Mouse (Mus musculus) embryonic stem cell, embryonic (primary cell): ENCODE data around the gene Rtn4rl2.

Source experiments
- CTCF ChIA-PET, 4 experiments: fragments of 300-600 bp in 2 of 4; fragments of 350-600 bp in 2 of 4; sonication (Branson Sonifier 250); formaldehyde crosslinking; loops; one replicate each; lab custom pipeline; 2022; ENCODE audit warnings: inconsistent platforms in 2 of 4; lab: Charles Lee
- POLR2A ChIA-PET, 4 experiments: fragments of 300-600 bp in 2 of 4; fragments of 350-600 bp in 2 of 4; sonication (Branson Sonifier 250); formaldehyde crosslinking; loops; one replicate each; lab custom pipeline; 2022; ENCODE audit warnings: antibody characterized with exemption in 4 of 4, inconsistent platforms in 1 of 4; lab: Charles Lee

Gene Rtn4rl2

GRCm38 (mm10) chr2:84886234-84886731, at the start of gene Rtn4rl2:
Gene Rtn4rl2, minus strand, starts transcription at chr2:84886710.
- ChIA-PET POLR2A (interaction anchor here in 3 of 4 experiments (0.7 to 6.3 kb wide), 10 partner anchors 15 to 391 kb away, joined by 3 to 50 read pairs (median 5); partner anchors contain the start of genes Tnks1bp1 (in 1 of the 3) and Ube2l6 (in 1 of the 3)), CTCF (interaction anchor here in 3 of 4 experiments (0.6 to 4.2 kb wide), 8 partner anchors 16 to 55 kb away, joined by 3 to 26 read pairs (median 8); no protein-coding TSS in a partner anchor)

DNA sequence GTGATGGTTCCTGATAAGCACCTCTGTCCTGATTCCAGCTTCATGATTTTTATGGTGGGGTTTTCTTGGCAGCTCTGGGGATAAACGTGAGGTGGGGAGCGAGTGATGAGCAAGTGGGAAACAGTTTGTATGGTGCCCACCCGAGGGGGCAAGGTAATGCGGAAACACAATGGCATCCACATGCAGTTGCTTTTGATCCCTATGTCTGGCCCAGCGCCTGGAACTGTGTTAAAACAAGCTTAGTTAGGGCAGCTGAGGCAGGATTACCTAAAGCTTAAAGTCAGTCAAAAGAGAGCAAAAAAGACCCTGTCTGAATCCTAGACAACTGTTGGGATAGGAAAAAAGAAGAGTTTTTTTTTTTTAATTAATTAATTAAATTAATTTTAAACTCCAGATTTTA, 48.6 kb upstream of the Rtn4rl2 start:
- CTCF ChIA-PET: interaction anchor here in 2 of 4 experiments (0.6 to 1.3 kb wide), 2 partner anchors 71 to 103 kb away, joined by 3 to 5 read pairs; no protein-coding TSS in a partner anchor
- POLR2A ChIA-PET: interaction anchor here in 1 of 4 experiments (0.6 to 1.2 kb wide), 2 partner anchors 9 to 85 kb away, joined by 3 to 5 read pairs; no protein-coding TSS in a partner anchor

GRCm38 (mm10) chr2:84934649-84935007, 48.1 kb upstream of the Rtn4rl2 start:
- ChIA-PET CTCF (no interaction called here), POLR2A (interaction anchor here in 1 of 4 experiments (1.2 kb wide), 1 partner anchor 9 kb away, joined by 5 read pairs; no protein-coding TSS in a partner anchor)

DNA sequence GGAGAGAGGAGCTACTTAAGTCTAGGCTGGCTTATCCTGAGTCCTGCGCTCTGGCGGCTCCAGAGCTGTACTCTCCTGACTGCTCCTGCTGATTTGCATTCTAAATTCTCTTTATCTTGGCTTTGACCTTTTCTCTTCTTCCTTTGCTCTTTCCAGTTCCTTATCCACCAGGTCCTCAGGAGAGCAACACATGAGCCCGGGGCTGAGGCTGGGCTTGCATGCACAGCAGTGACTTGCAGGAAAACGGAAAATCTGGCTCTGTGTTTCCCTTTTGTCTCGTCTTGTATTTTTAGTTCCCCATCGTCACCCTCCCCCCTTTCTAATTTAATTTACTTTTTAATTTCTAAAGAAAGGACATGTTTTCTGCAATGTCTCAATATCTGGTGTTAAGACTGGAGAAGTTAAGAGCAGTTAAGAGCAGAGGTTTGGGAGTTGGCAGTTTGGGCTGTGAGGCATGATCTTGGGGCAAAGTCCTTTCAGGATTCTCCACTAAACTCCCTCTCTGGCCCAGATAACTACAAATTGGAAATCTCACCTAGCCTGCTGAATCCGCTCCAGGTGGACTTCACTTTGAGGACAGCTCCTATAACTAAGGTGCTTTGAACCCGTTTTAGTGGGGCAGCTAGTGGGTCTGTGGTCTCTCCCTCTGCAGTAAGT, 47.6 kb upstream of the Rtn4rl2 start:
- POLR2A ChIA-PET: no interaction called here

DNA sequence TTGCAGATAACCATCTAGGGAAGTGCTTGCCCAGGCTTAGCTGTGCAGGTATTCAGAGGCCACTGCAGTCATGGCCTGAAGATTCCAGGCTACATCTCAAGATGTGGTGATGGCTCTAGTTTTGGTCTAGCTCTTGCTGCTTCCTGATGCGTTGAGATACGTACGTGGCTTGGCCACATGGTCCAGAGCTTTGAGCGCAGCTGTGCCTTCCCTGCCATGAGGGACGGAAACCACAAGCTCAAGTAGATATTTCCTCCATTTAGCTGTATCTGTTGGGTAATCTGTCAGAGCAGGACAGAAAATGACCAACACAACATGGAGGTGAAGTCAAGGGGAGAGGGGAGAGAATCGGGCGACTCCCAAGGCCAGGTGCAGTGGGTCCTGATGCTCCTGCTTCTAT, 43.7 kb upstream of the Rtn4rl2 start:
- POLR2A ChIA-PET: interaction anchor here in 1 of 4 experiments (1.2 kb wide), 1 partner anchor 22 kb away, joined by 3 read pairs; no protein-coding TSS in a partner anchor
- CTCF ChIA-PET: interaction anchor here in 3 of 4 experiments (0.8 to 2.0 kb wide), 4 partner anchors 42 to 60 kb away, joined by 3 to 4 read pairs (median 4); no protein-coding TSS in a partner anchor

More for the DNA sequence above, 47.6 kb upstream of the Rtn4rl2 start:
- CTCF ChIA-PET: no interaction called here

- CTCF ChIA-PET: interaction anchor here in 1 of 4 experiments (0.7 kb wide), 1 partner anchor 31 kb away, joined by 6 read pairs; no protein-coding TSS in a partner anchor
- POLR2A ChIA-PET: no interaction called here
Observed at GRCm38 (mm10) chr2:84919601-84920108, 33.1 kb upstream of the Rtn4rl2 start.

GRCm38 (mm10) chr2:84918188-84918587, 31.7 kb upstream of the Rtn4rl2 start:
- CTCF ChIA-PET: interaction anchor here in 1 of 4 experiments (1.6 kb wide), 1 partner anchor 50 kb away, joined by 6 read pairs; no protein-coding TSS in a partner anchor
- POLR2A ChIA-PET: no interaction called here

- CTCF ChIA-PET: interaction anchor here in 1 of 4 experiments (1.3 kb wide), 1 partner anchor 27 kb away, joined by 7 read pairs; no protein-coding TSS in a partner anchor
Observed at GRCm38 (mm10) chr2:84916548-84917320, 30.2 kb upstream of the Rtn4rl2 start.

DNA sequence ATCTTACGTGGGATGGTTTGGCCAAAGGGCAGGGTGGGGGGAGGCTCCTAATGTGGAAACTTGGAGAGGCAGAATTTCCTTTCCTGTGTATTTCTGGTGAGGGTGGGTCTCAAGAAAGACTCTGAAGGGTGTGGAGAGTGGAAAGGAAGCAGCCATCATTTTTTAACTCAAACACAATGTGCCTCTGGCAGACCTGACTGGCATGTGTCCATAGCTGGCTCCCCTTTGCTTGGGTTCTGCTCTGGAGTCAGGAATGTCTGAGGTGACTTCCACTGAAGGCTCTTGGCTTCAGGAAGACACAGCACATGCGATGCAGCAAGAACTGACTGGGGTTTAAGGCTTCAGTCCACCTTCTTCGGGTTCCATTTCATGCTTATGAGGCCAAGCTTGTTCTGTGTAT, 28.8 kb upstream of the Rtn4rl2 start:
- CTCF ChIA-PET: no interaction called here
- POLR2A ChIA-PET: no interaction called here

More at GRCm38 (mm10) chr2:84916548-84917320, 30.2 kb upstream of the Rtn4rl2 start:
- POLR2A ChIA-PET: no interaction called here

DNA sequence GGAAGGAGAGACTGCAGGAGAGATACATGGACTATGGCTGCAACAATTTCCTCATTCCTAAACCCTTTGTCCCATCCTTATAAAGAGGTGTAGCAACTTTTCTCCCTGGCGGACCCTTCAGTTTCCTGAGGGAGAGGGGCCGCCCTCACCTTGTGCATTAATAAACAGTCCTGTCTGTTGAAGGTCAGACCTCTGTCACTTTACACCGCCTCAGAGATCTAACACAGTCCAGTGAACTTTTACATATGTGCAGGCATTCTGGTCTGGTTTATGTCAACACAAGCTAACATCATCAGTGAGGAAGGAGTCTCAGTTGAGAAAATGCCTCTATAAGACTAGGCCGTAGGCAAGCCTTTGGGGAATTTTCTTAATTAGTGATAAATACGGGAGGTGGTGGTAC, 27.4 kb upstream of the Rtn4rl2 start:
- CTCF ChIA-PET: no interaction called here
- POLR2A ChIA-PET: no interaction called here

DNA sequence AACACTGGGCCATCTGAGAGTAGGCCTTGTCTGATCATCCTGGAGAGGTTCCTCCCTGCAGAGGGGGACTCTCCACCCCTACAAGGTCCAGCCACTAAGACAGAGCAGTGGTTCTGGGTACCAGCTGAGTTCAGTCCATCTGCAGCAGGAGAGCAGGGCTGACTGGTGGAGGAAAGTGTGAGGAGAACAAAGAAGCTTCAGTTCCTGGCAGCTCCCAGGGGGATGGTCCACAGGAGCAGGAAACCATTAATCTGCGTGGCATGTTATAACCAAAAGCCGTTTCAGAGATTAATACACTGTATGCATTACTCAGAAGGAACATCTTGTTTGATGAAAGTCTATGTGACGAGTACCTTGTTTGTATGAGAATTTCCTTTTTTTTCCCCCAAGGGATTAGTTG, 26.2 kb upstream of the Rtn4rl2 start:
- ChIA-PET POLR2A (interaction anchor here in 3 of 4 experiments (0.6 to 1.2 kb wide), 3 partner anchors 29 to 422 kb away, joined by 3 read pairs; partner anchors contain the start of gene Timm10 (in 1 of the 3)), CTCF (interaction anchor here in 1 of 4 experiments (0.8 to 1.1 kb wide), 2 partner anchors 23 to 24 kb away, joined by 4 to 5 read pairs; no protein-coding TSS in a partner anchor)

GRCm38 (mm10) chr2:84896686-84897085, 10.2 kb upstream of the Rtn4rl2 start:
- ChIA-PET CTCF (interaction anchor here in 1 of 4 experiments (1.1 kb wide), 1 partner anchor 21 kb away, joined by 3 read pairs; no protein-coding TSS in a partner anchor), POLR2A (interaction anchor here in 1 of 4 experiments (1.0 kb wide), 1 partner anchor 28 kb away, joined by 3 read pairs; no protein-coding TSS in a partner anchor)

GRCm38 (mm10) chr2:84895495-84896198, 9.1 kb upstream of the Rtn4rl2 start:
- POLR2A ChIA-PET: interaction anchor here in 1 of 4 experiments (1.4 kb wide), 1 partner anchor 57 kb away, joined by 3 read pairs; the partner anchor contains the start of gene Slc43a1

GRCm38 (mm10) chr2:84893359-84893758, 6.8 kb upstream of the Rtn4rl2 start:
- ChIA-PET CTCF (no interaction called here), POLR2A (no interaction called here)

More at GRCm38 (mm10) chr2:84895495-84896198, 9.1 kb upstream of the Rtn4rl2 start:
- CTCF ChIA-PET: interaction anchor here in 1 of 4 experiments (0.7 kb wide), 2 partner anchors 27 to 1085 kb away, joined by 3 read pairs; no protein-coding TSS in a partner anchor

GRCm38 (mm10) chr2:84890045-84890340, 3.5 kb upstream of the Rtn4rl2 start:
- ChIA-PET POLR2A (interaction anchor here in 3 of 4 experiments (0.6 to 2.4 kb wide), 13 partner anchors 20 to 424 kb away, joined by 3 to 17 read pairs (median 4); partner anchors contain the start of gene Slc43a1 (in 1 of the 3)), CTCF (interaction anchor here (0.6 to 3.7 kb wide), 51 partner anchors 9 to 1166 kb away, joined by 3 to 108 read pairs (median 5); partner anchors contain the start of genes Itgav (in 1 of the 4), Slc43a1 (in 1 of the 4), Slc43a3 (in 1 of the 4) and Tnks1bp1 (in 1 of the 4))

- POLR2A ChIA-PET: interaction anchor here in 3 of 4 experiments (0.5 to 2.4 kb wide), 30 partner anchors 14 to 425 kb away, joined by 3 to 17 read pairs (median 4); partner anchors contain the start of genes Slc43a1 (in 2 of the 3), Timm10 (in 1 of the 3) and Tnks1bp1 (in 1 of the 3)
- CTCF ChIA-PET: interaction anchor here (0.6 to 3.7 kb wide), 75 partner anchors 9 to 1165 kb away, joined by 3 to 108 read pairs (median 5); partner anchors contain the start of genes Slc43a1 (in 2 of the 4), Ube2l6 (in 2 of the 4), Itgav (in 1 of the 4) and Slc43a3 (in 1 of the 4)
Observed at GRCm38 (mm10) chr2:84889316-84890044, 3.0 kb upstream of the Rtn4rl2 start.
